Mouse (Mus musculus) megakaryocyte-erythroid progenitor cell, adult 5-6 weeks (primary cell): ENCODE results near the gene Syn3. TPM values are rescaled to one million over a fixed set of nuclear protein-coding genes. Genes with fewer than 3 reads are reported as not detected.

Source experiments
- ATAC-seq: replicated peaks from 2 replicates; pipeline ENCODE4 v1.8.0; 2016; ENCODE audit warnings: mild to moderate bottlenecking, inconsistent platforms; ENCODE audit not compliant: severe bottlenecking, poor library complexity, low FRiP score, low TSS enrichment
- total RNA-seq, 2 experiments: library from RNA; stranded (forward) in 1 of 2; stranded (reverse) in 1 of 2; fragments of 200-1000, 215-1000 nt in 1 of 2; fragments of >200 nt in 1 of 2; fragmentation: Nextera tagmentation in 1 of 2; gene quantifications; 2 replicates each; pipeline ENCODE4 v1.2.3; 2014 to 2017

The Syn3 gene
- total RNA-seq, 2 experiments from 2014 or later: 0.14 to 0.59 TPM

DNA sequence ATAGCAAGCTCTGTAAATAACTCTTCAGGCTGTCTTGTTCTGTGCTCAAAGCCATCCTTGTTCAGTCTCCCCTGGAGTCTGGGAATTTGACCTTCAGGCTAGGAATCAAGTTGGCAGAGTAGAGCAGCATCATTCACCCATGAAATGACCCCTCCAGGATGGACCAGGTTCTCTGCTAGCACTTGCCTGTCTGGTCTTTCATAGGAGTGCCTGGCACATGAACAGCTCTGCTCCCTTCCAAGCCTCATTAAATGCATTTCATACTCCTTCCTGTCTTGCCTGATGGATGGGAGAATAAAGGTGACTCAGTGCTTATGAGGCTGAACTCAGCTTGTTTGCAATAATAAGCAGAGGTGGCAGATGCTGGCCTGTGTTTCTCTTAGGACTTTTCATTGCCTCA lies 394.7 kb downstream of the Syn3 start:
- no peak for ATAC-seq

DNA sequence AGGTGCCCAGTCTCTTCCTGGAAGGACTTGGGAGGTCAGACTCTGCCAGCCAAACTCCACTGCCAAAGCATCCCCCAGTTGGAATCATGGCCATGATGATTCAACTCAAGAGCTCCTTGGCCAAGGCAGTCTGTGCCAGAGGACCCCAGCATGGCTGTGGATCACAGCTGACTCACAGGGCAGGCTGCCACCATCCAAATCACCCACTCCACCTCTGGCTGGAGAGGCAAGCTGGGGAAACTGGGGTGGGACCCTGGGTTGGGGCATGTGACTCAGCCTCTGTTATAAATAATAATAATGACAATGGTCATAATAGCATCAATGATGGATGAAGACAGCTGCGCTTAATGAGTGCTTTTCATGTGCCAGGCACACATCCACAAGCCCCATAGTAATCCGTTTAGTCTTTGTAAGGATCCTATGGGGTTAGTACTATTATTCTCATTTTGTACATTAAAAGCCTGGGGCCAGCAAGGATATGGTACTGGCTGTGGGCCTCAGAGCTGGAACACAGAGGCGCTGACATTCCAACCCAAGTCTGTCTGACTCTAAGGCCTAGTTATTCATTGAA lies 398.3 kb downstream of the Syn3 start:
- ATAC-seq: no peak

DNA sequence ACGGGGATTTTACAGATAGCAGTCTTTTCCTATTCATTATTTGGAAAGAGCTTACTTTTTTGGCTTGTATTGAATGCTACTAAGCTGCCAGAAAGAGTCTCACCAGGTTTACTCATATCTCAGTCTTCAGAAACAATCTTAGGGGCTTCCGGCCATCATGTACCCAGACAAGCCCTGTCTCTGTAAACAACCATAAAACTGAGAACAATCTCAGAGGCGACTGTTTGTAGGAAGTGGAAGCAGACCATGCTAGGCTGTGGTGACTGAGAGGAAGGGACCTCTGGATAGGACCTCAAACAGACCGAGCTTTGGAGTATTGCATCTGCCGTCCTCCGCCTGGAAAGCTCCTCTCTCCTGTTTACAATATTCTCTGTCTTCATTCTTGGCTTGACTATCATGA lies 400.3 kb downstream of the Syn3 start:
- ATAC-seq: no peak

DNA sequence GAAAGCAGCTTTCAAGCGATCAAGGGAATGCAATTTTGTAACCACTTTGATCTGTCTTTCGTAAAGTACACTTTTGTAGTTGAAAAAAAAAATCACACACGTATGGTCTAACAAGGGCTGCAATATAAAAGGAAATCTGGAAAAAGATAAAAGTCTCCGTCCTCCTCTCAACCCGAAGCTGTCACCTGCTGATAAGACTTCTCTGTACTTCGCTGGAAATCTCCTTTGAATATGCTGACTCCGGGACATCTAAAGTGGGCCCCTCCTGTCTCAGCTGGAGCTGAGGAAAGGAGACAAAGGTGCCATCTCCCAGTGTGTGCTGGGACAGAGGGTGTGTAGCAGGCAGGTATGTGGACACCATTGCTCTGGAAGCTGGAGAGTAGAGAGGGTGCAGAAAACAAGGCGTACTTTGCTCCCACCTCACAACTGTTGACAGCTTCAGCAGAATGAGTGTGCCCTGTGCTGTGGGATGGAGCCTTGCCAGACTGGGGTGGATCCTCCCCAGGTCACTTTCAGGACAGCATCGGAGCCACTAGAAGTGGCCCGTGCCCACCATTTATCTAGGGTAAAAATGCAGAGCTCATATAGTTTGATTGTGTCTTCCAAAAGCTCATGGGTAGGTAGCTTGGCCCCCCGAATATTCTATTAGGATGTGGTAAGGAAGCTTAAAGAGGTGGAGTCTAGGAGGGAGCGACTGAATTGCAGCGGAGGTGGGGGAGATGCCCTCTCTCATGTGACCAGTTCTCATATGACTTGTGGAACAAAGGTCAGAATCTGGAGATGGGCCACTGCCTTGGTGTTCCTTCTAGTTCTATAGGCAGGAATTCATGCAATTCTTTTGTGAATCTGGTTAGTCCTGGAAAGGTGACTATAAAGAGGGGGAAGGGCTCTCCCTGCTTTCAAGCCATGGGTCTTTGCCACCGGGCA lies 405.3 kb downstream of the Syn3 start:
- peak; percentile 67 for ATAC-seq

DNA sequence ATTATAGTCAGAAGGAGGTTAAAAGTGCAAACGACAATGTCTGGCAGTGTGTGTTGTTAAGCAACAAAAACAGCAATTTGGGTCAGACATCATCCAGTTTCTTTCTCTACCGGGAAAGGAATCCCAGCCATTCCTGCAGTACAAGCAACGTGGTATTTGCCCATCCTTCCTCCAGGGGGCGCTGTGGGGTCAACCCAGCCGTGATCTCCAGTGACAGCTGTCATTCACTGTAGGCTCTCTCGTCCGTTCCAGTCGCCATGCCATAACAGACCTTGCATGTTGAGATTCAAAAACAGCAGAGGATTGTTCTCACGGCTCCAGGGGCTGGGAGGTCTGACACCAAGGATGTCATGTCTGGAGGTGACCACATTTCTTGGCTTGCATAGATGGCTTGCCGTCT lies 406.8 kb downstream of the Syn3 start:
- no peak; the same call in 1 of the 2 replicates for ATAC-seq

DNA sequence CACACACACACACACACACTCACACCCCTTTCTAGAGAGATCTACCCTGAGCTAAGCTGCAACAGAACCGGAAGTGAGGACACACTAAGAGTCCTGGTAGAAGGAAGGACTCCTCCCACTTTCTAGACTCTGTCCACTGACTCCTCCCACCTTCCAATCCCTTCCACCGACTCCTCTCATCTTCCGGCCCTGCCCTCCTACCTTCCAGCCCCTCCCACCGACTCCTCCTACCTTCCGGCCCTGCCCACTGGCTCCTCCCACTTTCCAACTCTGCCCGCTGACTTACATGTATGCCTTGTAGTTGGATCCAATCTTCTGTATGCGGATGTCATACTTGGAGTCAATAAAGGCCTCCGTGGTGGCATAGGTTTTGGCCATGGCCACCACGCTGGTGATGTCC lies 418.8 kb downstream of the Syn3 start:
- ATAC-seq: peak; percentile 57; the same call in 1 of the 2 replicates

DNA sequence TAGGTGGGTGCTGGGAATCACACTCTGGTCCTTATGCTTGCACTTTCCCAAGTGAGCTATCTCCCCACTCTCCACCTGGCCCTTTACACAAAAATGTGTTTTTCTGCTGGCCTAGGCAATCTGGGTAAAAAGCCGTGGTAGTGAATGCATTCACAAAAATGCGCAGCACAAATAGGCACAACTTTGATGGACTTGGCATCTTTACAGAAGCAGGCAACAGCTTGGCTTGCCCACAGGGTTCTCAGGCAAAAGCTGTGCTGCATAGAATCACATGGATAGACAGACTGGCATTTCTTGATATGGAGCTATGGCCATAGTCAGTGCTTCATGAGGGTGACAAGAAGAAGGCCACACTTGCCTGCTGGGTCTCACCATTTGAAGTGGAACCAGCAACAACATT lies 419.9 kb downstream of the Syn3 start:
- no peak for ATAC-seq

DNA sequence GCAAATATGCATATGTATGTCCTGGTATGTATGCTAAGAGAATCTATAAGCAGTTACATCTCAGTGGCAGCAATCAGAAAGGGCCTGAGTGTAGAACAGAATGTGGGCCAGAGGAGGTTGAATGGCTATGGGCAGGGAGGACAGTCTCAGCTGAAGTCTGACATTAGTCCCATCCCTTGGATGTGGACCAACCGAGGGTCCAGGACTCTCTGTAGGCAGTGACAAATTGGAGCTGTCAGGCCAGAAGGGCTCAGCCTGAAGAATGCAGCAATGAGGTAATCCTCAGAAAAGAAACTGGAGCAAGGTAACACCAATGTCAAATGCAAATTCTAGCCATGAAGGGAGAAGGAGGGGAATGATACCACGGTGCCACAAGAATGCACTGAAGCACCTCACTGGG lies 421.4 kb downstream of the Syn3 start:
- ATAC-seq: no peak

DNA sequence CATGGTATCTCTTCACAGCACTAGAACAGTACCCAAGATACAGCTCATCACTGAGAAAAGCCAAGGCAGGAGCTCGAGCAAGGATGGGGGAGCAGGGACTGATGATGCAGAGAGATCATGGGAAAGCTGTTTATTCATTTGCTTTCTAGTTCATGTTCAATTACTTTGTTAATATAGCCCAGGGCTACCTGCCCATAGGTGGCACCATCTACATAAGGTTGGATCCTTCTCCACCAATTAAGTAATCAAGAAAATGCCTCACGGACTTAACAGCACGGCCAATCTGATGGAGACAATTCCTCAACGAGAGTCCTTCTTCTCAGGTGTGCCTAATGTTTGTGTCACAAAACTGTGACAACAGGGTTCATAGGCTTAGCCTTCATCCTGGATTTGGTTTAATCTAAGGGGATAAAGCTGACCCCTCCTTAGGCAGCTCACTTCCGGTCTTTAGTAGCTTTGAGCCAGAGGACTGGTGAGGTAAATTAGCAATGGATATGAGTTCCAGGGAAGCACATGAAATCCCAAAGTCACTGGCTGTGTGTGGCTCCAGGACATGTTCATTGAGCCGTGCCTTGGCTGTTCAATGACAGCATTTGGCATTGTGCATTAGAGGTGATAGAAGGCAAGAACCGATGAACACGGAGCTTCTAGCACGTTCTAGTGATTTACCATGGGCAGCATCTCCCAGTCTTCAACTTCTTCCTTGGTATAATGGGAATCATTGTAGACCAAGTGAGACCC lies 423.6 kb downstream of the Syn3 start:
- ATAC-seq: no peak

DNA sequence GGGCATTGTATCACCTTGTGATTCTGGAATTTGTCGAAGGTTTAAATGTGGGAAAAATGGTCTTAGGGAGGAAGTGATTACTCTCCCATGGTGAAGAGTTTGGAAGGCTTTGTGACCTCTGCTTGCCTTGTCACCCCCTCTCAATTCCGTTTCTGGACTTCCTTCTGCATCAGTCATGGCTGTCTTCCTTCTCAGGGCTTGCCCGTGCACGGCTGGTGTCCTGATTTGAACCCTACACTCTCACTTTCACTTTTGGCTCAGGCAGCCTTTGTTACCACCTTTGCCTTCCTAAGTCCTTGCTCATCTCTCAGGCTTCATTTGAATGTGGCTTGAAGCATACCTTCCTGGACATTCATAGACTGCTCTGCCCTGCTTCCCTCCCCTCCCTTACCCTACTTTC lies 424.6 kb downstream of the Syn3 start:
- no peak for ATAC-seq

DNA sequence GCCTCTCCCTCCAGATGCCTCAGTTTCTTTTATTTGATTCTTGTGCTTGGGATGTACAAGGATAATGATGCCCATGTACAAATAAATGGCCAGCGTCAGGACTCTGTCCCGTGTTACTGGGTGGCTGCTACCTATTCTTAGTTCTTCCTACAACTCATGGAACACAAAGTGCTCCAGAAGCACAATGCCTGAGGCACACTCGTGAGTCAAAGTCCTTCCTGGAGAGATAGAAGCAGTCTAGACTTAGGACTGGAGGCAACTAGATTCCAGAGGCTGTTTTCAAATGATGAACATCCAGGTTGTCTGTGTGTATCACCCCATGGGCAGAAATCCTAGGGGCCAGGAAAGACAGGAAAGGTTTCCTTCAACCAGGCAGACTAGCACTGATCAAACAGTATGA lies 427.9 kb downstream of the Syn3 start:
- no peak for ATAC-seq

DNA sequence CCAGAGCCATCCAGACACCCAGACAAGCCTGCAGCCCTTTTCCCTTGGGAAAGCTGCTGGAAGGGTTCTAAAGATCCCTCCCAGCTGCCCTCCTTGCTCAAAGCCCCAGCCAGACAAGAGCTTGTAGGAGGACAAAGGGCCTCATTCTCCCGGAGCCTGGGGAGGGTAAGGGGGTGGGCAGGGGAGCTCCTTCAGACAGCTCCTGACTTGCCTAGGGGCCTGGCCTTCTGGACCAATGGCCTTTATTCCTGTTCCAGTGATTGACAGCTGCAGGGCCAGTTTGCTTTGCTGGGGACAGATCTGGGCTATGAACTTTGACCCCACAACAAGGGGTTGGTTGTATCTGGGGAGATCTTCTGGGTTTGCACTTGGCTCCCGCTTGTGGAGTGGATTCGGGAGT lies 429.4 kb downstream of the Syn3 start:
- ATAC-seq: no peak

DNA sequence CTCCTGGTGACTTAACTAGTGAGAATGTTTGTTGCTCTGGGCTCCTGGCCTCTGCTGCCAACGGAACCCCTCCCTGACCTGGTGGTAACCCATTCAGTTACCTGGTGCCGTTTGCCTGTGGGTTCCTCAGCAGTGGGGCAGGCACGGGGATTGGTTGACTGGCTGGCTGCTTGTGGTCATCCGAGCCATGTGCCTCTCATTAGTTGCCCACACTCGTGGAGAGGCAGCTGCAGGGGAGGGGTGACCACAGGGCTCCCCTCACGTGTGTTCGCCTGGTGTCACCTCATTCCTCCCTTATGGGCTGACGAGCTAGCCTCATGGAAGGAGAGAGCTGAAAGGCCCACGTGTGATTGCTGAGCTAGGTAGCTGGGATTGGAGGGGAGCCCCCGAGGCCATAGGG lies 430.8 kb downstream of the Syn3 start:
- ATAC-seq: no peak

DNA sequence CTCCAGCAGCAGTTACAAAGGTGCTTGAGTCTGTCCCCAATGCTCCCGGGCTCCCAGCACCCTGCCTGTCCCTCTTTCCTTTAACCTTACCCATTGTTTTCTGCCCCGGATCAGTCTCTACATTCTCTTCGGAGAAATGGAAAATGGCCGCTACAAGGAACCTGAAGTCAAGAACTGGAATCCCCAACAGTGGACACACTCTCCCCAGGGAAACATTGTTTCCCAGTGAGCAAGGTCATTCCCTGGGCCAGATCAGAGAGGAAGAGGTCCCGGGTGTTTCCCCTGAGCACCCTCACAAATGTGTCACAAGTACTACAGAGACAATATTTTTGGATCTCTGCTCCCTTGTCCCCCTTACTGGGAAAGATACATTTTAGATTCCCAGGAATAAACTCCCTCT lies 432.0 kb downstream of the Syn3 start:
- ATAC-seq: no peak

DNA sequence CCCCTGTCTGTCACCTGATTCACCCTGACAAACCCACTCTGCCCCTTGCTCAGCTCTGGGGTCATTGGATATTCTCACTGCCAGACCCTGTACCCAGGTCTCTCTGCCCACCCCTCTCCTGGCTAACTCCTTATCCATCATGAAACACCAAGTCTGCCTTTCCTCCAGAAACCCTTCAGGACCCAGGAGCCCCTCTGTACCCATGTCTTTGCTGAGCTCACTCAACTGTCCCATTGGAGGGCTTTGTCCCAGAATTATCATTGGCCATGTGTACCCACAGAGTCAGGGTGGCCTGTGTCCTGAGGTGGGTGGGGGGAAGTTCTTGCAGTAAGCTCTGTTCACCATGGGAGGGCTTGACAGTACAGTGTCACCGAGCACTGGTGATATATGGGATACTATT lies 433.0 kb downstream of the Syn3 start:
- ATAC-seq: no peak

DNA sequence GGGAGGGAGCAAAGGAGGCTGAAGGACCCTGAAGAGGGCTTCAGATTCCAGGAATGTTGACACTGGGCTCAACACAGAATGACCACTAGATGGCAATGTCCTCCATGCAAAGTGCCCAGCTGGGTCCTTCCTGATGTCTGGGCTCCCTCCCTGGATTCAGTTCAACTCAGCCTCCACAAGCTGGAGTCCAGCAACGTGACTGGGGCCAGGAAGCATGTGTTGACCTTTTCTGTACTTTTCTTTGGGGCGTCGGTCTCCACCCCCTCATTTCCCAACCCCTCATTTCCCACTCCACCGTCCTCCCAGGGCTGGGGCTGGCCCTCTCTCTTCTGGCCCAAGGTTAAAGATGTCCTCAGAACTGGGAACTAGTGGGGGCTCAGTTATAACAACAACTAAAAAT lies 433.8 kb downstream of the Syn3 start:
- peak; percentile 86 for ATAC-seq

DNA sequence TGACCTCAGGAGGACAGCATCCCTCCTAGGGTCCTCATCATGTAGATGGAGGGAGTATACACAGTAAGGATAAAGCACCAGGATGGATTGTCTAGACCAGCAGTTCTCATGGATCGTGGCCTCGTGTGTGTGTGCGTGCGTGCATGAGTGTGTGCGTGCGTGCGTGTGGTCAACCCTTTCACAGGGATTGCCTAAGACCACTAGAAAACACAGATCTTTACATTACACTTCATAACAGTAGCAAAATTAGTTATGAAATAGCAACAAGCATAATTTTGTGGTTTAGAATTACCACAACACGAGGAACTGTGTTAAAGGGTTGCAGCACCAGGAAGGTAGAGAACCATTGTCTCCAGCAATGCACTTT lies 435.7 kb downstream of the Syn3 start:
- ATAC-seq: no peak

DNA sequence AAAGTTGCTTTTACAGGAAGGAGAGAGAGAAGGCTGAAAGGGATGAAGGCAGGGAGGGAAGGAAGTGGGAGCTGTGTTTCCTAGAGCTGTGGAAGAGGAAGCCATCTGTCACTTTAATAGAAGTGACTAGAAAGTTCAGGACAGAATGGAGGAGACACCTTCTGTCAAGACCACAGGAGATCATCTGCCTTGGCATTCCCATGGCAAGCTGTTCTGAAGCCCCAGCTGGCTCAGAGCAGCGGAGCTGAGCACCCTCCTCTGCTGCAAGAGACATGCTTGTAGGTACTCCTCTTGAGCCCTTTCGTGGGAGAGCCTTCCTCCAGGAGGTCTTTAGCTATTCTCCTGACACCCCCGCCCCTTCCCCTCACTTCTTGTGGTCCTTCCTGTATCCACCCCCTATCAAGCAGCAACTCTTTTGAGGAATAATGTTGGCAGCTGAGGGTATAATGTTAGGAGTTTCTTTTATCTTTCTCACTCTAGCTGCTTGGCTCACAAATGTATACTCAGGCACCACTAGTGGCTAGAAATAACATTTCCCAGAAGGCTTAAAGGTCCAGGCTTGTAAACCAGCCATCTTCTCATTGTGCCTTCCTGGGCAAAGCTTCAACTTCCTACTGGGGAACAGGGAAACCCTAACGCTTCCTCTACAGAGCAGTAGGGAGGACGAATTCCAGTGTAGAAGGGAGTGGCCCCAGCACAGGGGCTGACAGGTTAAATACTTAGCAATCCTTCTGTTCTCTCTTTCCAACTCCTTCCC lies 436.3 kb downstream of the Syn3 start:
- no peak for ATAC-seq

DNA sequence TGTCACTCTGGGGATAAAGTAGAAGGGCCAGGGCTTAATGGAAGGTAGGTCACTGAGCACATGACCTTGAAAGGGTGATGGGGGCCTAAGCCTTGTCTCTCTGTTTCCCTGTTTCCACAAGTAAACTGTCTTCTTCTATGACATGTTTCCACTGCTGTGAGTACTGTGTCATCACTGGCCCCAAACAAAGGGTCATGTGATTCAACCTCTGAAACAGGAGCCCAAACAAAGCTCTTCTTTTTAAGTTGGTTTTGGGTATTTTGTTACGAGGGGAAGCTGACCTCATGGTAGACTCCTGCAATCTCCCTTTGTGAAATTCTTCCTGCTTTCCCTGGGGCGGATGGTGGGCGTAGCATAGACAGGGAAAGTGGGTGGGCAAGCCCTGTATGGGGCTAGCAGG lies 438.4 kb downstream of the Syn3 start:
- no peak for ATAC-seq

DNA sequence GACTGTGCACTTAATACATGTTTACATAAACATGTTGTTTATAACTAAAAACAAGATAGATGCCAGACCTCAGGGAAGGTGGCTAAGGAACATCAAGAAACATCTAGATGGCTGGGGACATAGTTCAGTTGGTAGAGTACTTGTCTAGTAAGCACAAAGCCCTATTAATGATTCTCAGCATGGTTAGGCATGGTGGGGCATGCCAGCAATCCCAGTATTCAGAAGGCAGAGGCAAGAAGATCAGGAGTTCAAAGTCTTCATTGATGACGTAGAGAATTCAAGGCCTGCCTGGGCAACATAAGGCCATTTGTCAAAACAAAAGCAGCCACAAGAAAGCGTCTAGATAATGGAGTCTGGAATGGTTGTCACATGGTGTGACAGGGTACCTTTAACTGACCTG lies 441.0 kb downstream of the Syn3 start:
- ATAC-seq: no peak
